Mouse (Mus musculus): ENCODE results near the gene Phf5a. TPM values are rescaled to one million over a fixed set of nuclear protein-coding genes. Genes with fewer than 3 reads are reported as not detected.
A peak's percentile ranks its signal among the peaks of the same experiment; 100 is the strongest.

Phf5a gene
- polyA plus RNA-seq, 1 experiment from 2014 or later, result 157 TPM

DNA sequence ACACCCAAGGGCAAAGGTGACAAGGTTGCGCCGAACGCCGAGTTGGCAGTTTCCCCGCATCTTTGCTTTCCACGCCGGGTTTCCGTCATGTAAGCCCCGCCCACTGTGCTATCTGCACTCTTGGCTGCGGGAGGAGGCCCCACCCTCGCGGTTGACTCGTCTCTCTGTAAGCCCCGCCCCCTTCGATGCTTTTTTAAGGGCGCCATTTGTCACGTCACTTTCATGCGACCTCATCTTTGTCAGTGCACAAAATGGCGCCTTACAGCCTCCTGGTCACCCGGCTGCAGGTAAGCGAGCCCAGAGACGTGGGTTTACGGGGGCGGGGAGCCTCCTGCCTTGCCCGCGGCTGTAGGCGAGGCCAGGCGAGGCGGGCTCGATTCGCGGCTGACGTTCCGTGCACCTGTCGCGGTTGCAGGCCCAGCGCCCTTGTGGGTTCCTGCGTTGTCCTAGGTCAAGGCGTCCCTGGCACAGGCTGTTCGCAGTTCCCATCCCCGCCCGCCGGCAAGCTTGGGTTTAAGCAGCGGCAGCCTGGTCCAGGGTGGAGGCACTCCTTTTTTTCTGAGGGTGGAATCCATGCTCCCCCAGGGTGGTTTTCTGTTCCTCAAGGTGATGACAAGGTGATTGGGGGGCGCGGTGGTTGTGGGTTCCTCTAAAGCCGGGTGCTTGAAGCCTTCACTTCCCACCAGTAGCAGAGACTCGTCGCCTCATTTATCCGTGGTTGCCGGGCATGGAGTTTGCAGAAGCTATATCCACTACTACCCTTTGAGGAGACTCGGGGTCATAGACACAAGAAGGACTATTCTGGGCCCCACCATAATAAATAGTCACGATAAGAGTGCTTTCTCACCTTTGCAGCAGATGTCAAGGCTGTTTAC lies 788 bp upstream of the Phf5a start, which contains the start of gene Aco2:
TSS of gene Aco2 (plus strand) at position 48 of the 875 bp plus-strand sequence.
- H3K4me3 ChIP-seq (ENCODE audit: low read depth, low read length), result peak within 1 kb of the TSS; percentile 99
- peaks cover 31% of the 10 kb centered on the region for H3K36me3 ChIP-seq (ENCODE audit: control insufficient read depth, insufficient read depth, low read length)
- H3K27me3 ChIP-seq (ENCODE audit: control insufficient read depth, insufficient read depth, low read length), result no peaks in the 10 kb centered on the region
- WGBS, result under 1% methylated on average over 53 of the region's 53 CpGs
- H3K9ac ChIP-seq (replicated peaks; ENCODE audit: low read depth, low read length), result peak within 1 kb of the TSS; percentile 89
- ATAC-seq (ENCODE audit: insufficient number of reproducible peaks, insufficient read depth, low FRiP score, low read depth), result peak; percentile 87
- H3K4me1 ChIP-seq (ENCODE audit: control insufficient read depth, insufficient read depth, low read length), result peaks cover 6% of the 10 kb centered on the region; the same call in 1 of the 2 replicates
- H3K27ac ChIP-seq (ENCODE audit: low read length), result peak within 1 kb of the TSS; percentile 96
- peak within 1 kb of the TSS; percentile 91 for H3K4me2 ChIP-seq (replicated peaks; ENCODE audit: low read depth, low read length)
- no peaks in the 10 kb centered on the region for H3K9me3 ChIP-seq (ENCODE audit: control insufficient read depth, low read depth, low read length)

GRCm38 (mm10) chr15:81869985-81870384 lies 1.7 kb downstream of the Phf5a start:
- peaks cover 6% of the 10 kb centered on the region; the same call in 1 of the 2 replicates for H3K4me1 ChIP-seq (ENCODE audit: control insufficient read depth, insufficient read depth, low read length)
- H3K36me3 ChIP-seq (ENCODE audit: control insufficient read depth, insufficient read depth, low read length), result peaks cover 55% of the 10 kb centered on the region
- H3K4me3 ChIP-seq (ENCODE audit: low read depth, low read length), result no peak overlapping the region
- H3K27me3 ChIP-seq (ENCODE audit: control insufficient read depth, insufficient read depth, low read length), result no peaks in the 10 kb centered on the region
- H3K9me3 ChIP-seq (ENCODE audit: control insufficient read depth, low read depth, low read length), result no peaks in the 10 kb centered on the region
- no peak overlapping the region for H3K4me2 ChIP-seq (replicated peaks; ENCODE audit: low read depth, low read length)
- no peak overlapping the region for H3K9ac ChIP-seq (replicated peaks; ENCODE audit: low read depth, low read length)
- no peak for ATAC-seq (ENCODE audit: insufficient number of reproducible peaks, insufficient read depth, low FRiP score, low read depth)
- WGBS, result 94% methylated on average over 5 of the region's 5 CpGs
- no peak overlapping the region for H3K27ac ChIP-seq (ENCODE audit: low read length)

DNA sequence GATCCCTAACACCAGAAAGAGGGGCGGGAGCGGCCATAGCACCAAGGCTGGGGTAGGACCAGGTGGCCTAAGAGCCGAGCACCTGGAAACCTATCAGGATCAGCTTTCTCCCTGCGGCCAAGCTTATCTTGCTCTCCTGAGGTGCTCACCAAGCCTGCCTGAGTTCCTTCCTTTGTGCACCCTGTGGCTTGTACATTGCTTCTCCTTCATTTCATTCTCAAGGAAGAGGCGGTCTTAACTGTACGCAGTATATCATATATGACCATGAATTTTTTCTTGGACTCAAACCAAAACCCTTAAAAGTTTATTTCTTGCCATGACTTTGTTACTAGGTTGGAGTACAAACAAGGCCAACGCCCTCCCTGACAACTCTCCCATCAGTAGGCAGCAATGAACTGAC lies 7.5 kb downstream of the Phf5a start:
- no peaks in the 10 kb centered on the region for H3K9me3 ChIP-seq (ENCODE audit: control insufficient read depth, low read depth, low read length)
- H3K27me3 ChIP-seq (ENCODE audit: control insufficient read depth, insufficient read depth, low read length), result no peaks in the 10 kb centered on the region
- peaks cover 51% of the 10 kb centered on the region for H3K36me3 ChIP-seq (ENCODE audit: control insufficient read depth, insufficient read depth, low read length)
- H3K27ac ChIP-seq (ENCODE audit: low read length), result no peak overlapping the region
- H3K9ac ChIP-seq (replicated peaks; ENCODE audit: low read depth, low read length), result no peak overlapping the region
- H3K4me2 ChIP-seq (replicated peaks; ENCODE audit: low read depth, low read length), result no peak overlapping the region
- ATAC-seq (ENCODE audit: insufficient number of reproducible peaks, insufficient read depth, low FRiP score, low read depth), result no peak
- 86% methylated on average over 7 of the region's 7 CpGs for WGBS
- H3K4me1 ChIP-seq (ENCODE audit: control insufficient read depth, insufficient read depth, low read length), result 0 out of 2 replicates have a peak, but pooled peaks cover 5% of the 10 kb centered on the region
- H3K4me3 ChIP-seq (ENCODE audit: low read depth, low read length), result no peak overlapping the region

DNA sequence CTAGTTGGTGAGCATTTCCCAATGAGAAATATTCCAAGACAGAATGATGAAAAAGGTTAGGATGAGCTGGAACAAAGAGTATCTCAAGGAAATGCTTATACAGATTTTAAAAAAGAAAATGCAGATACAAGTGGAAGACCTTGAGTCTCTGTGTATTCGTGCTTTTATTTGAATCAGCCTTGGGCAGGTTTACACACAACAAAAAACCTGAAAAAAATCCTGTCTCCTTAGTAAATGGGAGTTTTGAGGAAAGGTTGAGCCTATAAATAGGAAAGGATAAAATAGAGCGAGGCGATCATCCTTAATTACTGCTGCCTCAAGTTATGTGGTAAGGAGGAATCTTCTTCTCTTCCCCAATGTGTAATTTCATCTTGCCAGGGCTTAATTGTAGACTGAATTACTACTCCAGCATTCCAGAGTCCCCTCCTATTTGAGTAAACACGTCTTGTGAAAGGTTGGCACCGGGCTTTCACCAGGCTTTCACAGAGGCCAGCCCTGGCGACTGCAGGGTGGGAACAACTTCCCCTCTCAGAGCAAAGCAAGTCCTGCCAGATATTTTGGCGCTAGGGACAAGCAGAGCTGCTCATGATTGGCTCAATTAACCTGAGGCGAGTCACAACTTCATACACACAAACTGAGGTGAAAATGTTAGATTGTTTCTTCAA lies 11.1 kb downstream of the Phf5a start:
- no peak overlapping the region for H3K9ac ChIP-seq (replicated peaks; ENCODE audit: low read depth, low read length)
- ATAC-seq (ENCODE audit: insufficient number of reproducible peaks, insufficient read depth, low FRiP score, low read depth), result no peak

DNA sequence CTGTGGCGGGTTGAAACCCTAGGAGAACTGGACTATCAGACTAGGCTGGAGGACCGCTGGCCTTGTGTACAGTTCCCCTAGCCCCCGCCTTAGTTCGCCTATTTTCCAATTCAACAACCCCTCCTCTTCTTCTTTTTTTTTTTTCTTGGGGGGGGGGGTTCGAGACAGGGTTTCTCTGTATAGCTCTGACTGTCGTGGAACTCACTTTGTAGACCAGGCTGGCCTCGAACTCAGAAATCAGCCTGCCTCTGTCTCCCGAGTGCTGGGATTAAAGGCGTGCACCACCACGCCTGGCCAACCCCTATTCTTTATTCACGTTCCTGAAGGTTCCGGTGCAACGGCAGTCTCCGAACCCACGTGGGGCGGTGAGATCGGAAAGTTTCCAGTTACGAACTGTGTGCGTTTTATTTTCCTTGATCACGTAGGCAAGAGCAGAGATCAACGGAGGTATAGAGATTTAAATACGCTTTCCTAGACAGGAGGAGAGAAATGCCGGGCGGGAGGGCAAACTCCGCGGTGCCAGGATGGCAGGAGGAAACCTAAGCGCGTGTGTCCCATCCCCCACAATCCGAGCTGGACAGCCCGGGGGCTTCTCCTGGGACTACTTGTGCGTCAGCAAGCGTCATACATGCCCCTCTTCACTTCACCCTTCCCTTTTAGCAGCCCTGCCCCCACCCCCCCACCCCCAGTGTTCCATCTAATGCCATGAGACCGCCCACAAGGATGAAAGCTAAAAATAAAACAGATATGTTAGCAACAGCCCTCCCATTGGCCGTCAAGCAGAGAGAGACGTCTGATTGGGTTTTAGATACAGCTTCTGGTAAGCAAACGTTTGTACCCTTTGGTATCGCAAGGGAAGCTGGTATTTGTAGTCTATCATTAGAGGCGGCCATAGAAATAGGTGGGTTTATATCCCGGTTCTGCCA lies 12.1 kb downstream of the Phf5a start:
- Histone ChIP-seq H3K4me3 (ENCODE audit: low read depth, low read length) (peak overlapping the region; percentile 76), H3K4me2 (replicated peaks; ENCODE audit: low read depth, low read length) (peak overlapping the region; percentile 96), H3K27ac (ENCODE audit: low read length) (peak overlapping the region; percentile 98), H3K27me3 (ENCODE audit: control insufficient read depth, insufficient read depth, low read length) (no peaks in the 10 kb centered on the region), H3K36me3 (ENCODE audit: control insufficient read depth, insufficient read depth, low read length) (peaks cover 5% of the 10 kb centered on the region; the same call in 1 of the 2 replicates), H3K9ac (replicated peaks; ENCODE audit: low read depth, low read length) (peak overlapping the region; percentile 89), H3K4me1 (ENCODE audit: control insufficient read depth, insufficient read depth, low read length) (0 out of 2 replicates have a peak, but pooled peaks cover 5% of the 10 kb centered on the region), H3K9me3 (ENCODE audit: control insufficient read depth, low read depth, low read length) (no peaks in the 10 kb centered on the region)
- ATAC-seq (ENCODE audit: insufficient number of reproducible peaks, insufficient read depth, low FRiP score, low read depth), result peak; percentile 81
- 2% methylated on average over 39 of the region's 39 CpGs for WGBS

More for the DNA sequence above, 11.1 kb downstream of the Phf5a start:
- H3K4me2 ChIP-seq (replicated peaks; ENCODE audit: low read depth, low read length), result peak overlapping the region; percentile 96
- peaks cover 16% of the 10 kb centered on the region; the same call in 1 of the 2 replicates for H3K36me3 ChIP-seq (ENCODE audit: control insufficient read depth, insufficient read depth, low read length)
- H3K4me1 ChIP-seq (ENCODE audit: control insufficient read depth, insufficient read depth, low read length), result 0 out of 2 replicates have a peak, but pooled peaks cover 5% of the 10 kb centered on the region
- H3K27me3 ChIP-seq (ENCODE audit: control insufficient read depth, insufficient read depth, low read length), result no peaks in the 10 kb centered on the region
- WGBS, result 34% methylated on average over 8 of the region's 8 CpGs
- peak overlapping the region; percentile 82 for H3K27ac ChIP-seq (ENCODE audit: low read length)
- 0 out of 2 replicates have a peak overlapping the region, but pooled peaks have one; percentile 76 for H3K4me3 ChIP-seq (ENCODE audit: low read depth, low read length)
- H3K9me3 ChIP-seq (ENCODE audit: control insufficient read depth, low read depth, low read length), result no peaks in the 10 kb centered on the region

- Histone ChIP-seq H3K27me3 (ENCODE audit: control insufficient read depth, insufficient read depth, low read length) (no peaks in the 10 kb centered on the region), H3K9ac (replicated peaks; ENCODE audit: low read depth, low read length) (peak within 1 kb of the TSS; percentile 89), H3K4me2 (replicated peaks; ENCODE audit: low read depth, low read length) (peak within 1 kb of the TSS; percentile 96), H3K36me3 (ENCODE audit: control insufficient read depth, insufficient read depth, low read length) (no peaks in the 10 kb centered on the region), H3K27ac (ENCODE audit: low read length) (peak within 1 kb of the TSS; percentile 98), H3K4me3 (ENCODE audit: low read depth, low read length) (peak within 1 kb of the TSS; percentile 76), H3K4me1 (ENCODE audit: control insufficient read depth, insufficient read depth, low read length) (0 out of 2 replicates have a peak, but pooled peaks cover 5% of the 10 kb centered on the region), H3K9me3 (ENCODE audit: control insufficient read depth, low read depth, low read length) (no peaks in the 10 kb centered on the region)
- no peak for ATAC-seq (ENCODE audit: insufficient number of reproducible peaks, insufficient read depth, low FRiP score, low read depth)
- under 1% methylated on average over 44 of the region's 44 CpGs for WGBS
Measured at GRCm38 (mm10) chr15:81858517-81859329, 13.0 kb downstream of the Phf5a start, which contains the start of gene Tob2. Gene Tob2 (minus strand): TSS chr15:81858796.

GRCm38 (mm10) chr15:81858138-81858516 lies 13.6 kb downstream of the Phf5a start:
- WGBS, result 0% methylated on average over 23 of the region's 23 CpGs
- ATAC-seq (ENCODE audit: insufficient number of reproducible peaks, insufficient read depth, low FRiP score, low read depth), result no peak
- H3K4me2 ChIP-seq (replicated peaks; ENCODE audit: low read depth, low read length), result peak overlapping the region; percentile 96
- H3K9me3 ChIP-seq (ENCODE audit: control insufficient read depth, low read depth, low read length), result no peaks in the 10 kb centered on the region
- H3K36me3 ChIP-seq (ENCODE audit: control insufficient read depth, insufficient read depth, low read length), result no peaks in the 10 kb centered on the region
- peak overlapping the region; percentile 89 for H3K9ac ChIP-seq (replicated peaks; ENCODE audit: low read depth, low read length)
- H3K27ac ChIP-seq (ENCODE audit: low read length), result peak overlapping the region; percentile 98
- H3K4me3 ChIP-seq (ENCODE audit: low read depth, low read length), result peak overlapping the region; percentile 76
- 0 out of 2 replicates have a peak, but pooled peaks cover 5% of the 10 kb centered on the region for H3K4me1 ChIP-seq (ENCODE audit: control insufficient read depth, insufficient read depth, low read length)
- H3K27me3 ChIP-seq (ENCODE audit: control insufficient read depth, insufficient read depth, low read length), result no peaks in the 10 kb centered on the region

Measured in stomach, embryonic 14.5 days (tissue).